Mouse (Mus musculus) embryonic stem cell, embryonic (primary cell): Measurements from ENCODE around the gene Cltc.
"Not testable (repeated sequence)": the region's sequence is repeated elsewhere in the genome, so short reads cannot be mapped to it uniquely, and the experiment has no call there.

Source experiments
- CTCF ChIA-PET, 4 experiments: fragments of 300-600 bp in 2 of 4; fragments of 350-600 bp in 2 of 4; sonication (Branson Sonifier 250); formaldehyde crosslinking; loops; one replicate each; lab custom pipeline; 2022; ENCODE audit warnings: inconsistent platforms in 2 of 4; lab: Charles Lee
- POLR2A ChIA-PET, 4 experiments: fragments of 300-600 bp in 2 of 4; fragments of 350-600 bp in 2 of 4; sonication (Branson Sonifier 250); formaldehyde crosslinking; loops; one replicate each; lab custom pipeline; 2022; ENCODE audit warnings: antibody characterized with exemption in 4 of 4, inconsistent platforms in 1 of 4; lab: Charles Lee

Gene Cltc

GRCm38 (mm10) chr11:86757480-86758371, at the start of gene Cltc:
Gene Cltc (minus strand): TSS chr11:86757565.
- POLR2A ChIA-PET, result interaction anchor here (0.6 to 8.2 kb wide), 115 partner anchors 8 to 1405 kb away, joined by 3 to 105 read pairs (median 4); partner anchors contain the start of genes Prr11 (in 3 of the 4), Ptrh2 (in 3 of the 4), Rps6kb1 (in 3 of the 4) and Ska2 (in 3 of the 4)
- CTCF ChIA-PET, result interaction anchor here in 2 of 4 experiments (0.7 to 1.2 kb wide), 4 partner anchors 20 to 135 kb away, joined by 3 to 4 read pairs (median 3); no protein-coding TSS in a partner anchor

GRCm38 (mm10) chr11:86807001-86807477, 49.7 kb upstream of the Cltc start:
- CTCF ChIA-PET, result no interaction called here
- POLR2A ChIA-PET, result interaction anchor here (0.6 to 2.6 kb wide), 8 partner anchors 12 to 263 kb away, joined by 3 to 13 read pairs (median 4); partner anchors contain the start of genes Cltc (in 1 of the 4), Rps6kb1 (in 1 of the 4) and Tubd1 (in 1 of the 4)

GRCm38 (mm10) chr11:86794161-86794560, 36.8 kb upstream of the Cltc start:
- ChIA-PET CTCF (interaction anchor here in 1 of 4 experiments (0.9 kb wide), 1 partner anchor 42 kb away, joined by 3 read pairs; no protein-coding TSS in a partner anchor), POLR2A (no interaction called here)

DNA sequence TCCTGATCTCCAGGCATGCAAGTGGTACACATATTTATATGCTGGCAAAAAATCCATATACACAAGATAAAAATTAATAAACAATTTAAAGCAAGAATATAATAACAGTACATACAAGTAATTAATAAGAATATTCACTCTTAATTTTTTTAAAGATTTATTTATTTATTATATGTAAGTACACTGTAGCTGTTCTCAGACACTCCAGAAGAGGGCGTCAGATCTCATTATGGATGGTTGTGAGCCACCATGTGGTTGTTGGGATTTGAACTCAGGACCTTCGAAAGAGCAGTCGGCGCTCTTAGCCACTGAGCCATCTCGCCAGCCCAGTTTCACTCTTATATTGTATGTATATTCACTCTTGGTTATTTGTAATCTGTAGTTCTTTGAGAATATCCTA, 30.1 kb upstream of the Cltc start:
- POLR2A ChIA-PET, result interaction anchor here in 2 of 4 experiments (1.0 to 1.7 kb wide), 5 partner anchors 13 to 50 kb away, joined by 3 to 4 read pairs (median 3); no protein-coding TSS in a partner anchor
- CTCF ChIA-PET, result interaction anchor here (0.6 to 1.5 kb wide), 5 partner anchors 28 to 1444 kb away, joined by 3 to 5 read pairs (median 3); no protein-coding TSS in a partner anchor

- ChIA-PET POLR2A (interaction anchor here in 1 of 4 experiments (1.6 kb wide), 1 partner anchor 26 kb away, joined by 3 read pairs; no protein-coding TSS in a partner anchor), CTCF (no interaction called here)
Measured at GRCm38 (mm10) chr11:86785767-86786166, 28.4 kb upstream of the Cltc start.

GRCm38 (mm10) chr11:86769884-86770283, 12.5 kb upstream of the Cltc start:
- ChIA-PET CTCF (no interaction called here), POLR2A (interaction anchor here in 2 of 4 experiments (0.7 to 3.8 kb wide), 3 partner anchors 11 to 12 kb away, joined by 3 to 16 read pairs (median 7); no protein-coding TSS in a partner anchor)

DNA sequence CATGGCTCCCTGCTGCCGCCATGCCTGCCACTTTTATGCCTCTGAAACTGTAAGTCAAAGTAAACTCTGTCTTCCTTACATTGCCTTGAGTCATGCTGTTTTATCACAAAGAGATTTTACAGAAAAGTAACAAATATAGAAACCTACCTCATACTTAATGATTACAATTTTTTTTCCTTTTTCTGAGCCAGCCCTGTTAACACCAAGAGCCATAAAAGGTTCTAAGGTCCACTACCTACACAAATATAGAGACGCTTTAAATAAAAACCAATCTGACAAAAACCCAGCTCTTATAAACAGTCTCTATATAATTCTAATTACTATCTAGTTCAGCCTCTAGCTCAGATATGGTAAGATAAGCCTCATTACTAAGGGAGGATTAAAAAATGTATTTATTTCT, 7.1 kb upstream of the Cltc start:
- ChIA-PET CTCF (no interaction called here), POLR2A (interaction anchor here in 1 of 4 experiments (1.3 kb wide), 1 partner anchor 15 kb away, joined by 3 read pairs; no protein-coding TSS in a partner anchor)

- CTCF ChIA-PET, result not testable (repeated sequence)
Measured at GRCm38 (mm10) chr11:86763127-86763526, 5.8 kb upstream of the Cltc start.

DNA sequence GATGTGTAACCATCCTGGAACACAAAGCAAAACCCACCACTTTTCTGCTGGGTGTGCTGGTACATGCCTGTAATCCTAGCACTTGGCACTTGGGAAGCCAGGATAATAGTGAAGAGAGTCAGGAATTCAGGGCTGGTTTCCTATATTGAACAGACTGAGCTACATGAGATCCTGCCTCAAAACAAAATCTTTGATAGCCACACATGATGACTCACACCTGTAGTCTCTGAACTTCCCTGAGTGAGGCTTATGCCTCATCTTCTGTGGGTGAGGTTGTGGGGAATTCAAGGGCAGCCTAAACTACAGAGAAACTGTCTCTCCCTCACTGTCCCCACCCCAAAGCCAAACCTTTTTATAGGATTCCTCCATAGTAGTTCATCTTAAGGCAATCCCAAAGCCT, 3.0 kb upstream of the Cltc start:
- POLR2A ChIA-PET, result interaction anchor here in 2 of 4 experiments (1.3 to 8.2 kb wide), 5 partner anchors 13 to 349 kb away, joined by 3 to 105 read pairs (median 6); partner anchors contain the start of genes Prr11 (in 1 of the 2) and Ska2 (in 1 of the 2)
- CTCF ChIA-PET, result no interaction called here

More at GRCm38 (mm10) chr11:86763127-86763526, 5.8 kb upstream of the Cltc start:
- POLR2A ChIA-PET, result not testable (repeated sequence)

DNA sequence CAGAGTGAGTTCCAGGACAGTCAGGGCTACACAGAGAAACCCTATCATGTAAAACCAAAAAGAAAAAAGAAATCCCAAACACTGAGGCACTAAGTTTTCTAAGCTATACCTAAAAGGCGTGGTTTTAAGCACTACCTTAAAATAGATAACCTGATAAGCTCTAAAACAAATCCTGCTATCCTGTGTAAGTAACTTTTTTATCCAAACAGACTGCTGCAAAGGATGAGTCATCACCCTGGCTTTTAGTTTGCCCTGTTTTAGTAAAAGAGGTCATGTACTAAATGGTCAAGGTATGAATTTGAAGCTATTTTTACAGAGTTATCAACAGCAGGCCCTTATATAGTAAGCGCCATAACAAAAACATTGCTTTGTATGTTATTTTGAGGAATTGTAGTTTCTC, 2.5 kb upstream of the Cltc start:
- POLR2A ChIA-PET, result interaction anchor here in 3 of 4 experiments (0.6 to 8.2 kb wide), 10 partner anchors 9 to 349 kb away, joined by 3 to 105 read pairs (median 4); partner anchors contain the start of genes Prr11 (in 1 of the 3) and Ska2 (in 1 of the 3)
- CTCF ChIA-PET, result interaction anchor here in 1 of 4 experiments (0.6 kb wide), 1 partner anchor 28 kb away, joined by 5 read pairs; no protein-coding TSS in a partner anchor

GRCm38 (mm10) chr11:86759226-86759625, 1.9 kb upstream of the Cltc start:
- CTCF ChIA-PET, result interaction anchor here in 2 of 4 experiments (0.6 to 1.2 kb wide), 2 partner anchors 22 to 29 kb away, joined by 3 to 5 read pairs; no protein-coding TSS in a partner anchor
- POLR2A ChIA-PET, result interaction anchor here (0.6 to 8.2 kb wide), 20 partner anchors 8 to 350 kb away, joined by 3 to 105 read pairs (median 5); partner anchors contain the start of genes Dhx40 (in 1 of the 4), Prr11 (in 1 of the 4), Ska2 (in 1 of the 4) and Smg8 (in 1 of the 4)

DNA sequence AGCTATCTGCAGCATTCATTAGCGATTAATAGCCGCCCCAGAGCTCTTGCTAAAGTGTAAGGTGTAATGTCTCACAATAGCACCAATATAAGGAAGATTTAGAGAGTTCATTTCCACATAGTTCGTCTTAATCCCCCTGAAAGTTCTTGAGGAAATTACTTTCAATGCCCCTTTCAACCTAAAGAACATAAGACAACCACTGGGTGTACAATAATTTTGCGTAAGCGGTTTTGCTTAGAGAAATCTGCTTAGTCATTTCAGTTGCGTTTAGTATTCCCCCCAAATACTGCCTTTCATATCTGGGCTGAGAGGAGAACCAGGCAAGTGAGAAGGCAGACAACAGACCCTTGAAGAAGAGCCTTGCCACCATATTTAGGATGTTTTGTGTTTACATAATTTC, 1.2 kb upstream of the Cltc start:
- POLR2A ChIA-PET, result interaction anchor here (0.6 to 8.2 kb wide), 80 partner anchors 9 to 1405 kb away, joined by 3 to 105 read pairs (median 5); partner anchors contain the start of genes Prr11 (in 3 of the 4), Ptrh2 (in 3 of the 4), Rps6kb1 (in 3 of the 4) and Ska2 (in 3 of the 4)
- CTCF ChIA-PET, result interaction anchor here in 2 of 4 experiments (0.7 to 1.2 kb wide), 4 partner anchors 21 to 135 kb away, joined by 3 to 4 read pairs (median 3); no protein-coding TSS in a partner anchor

GRCm38 (mm10) chr11:86757142-86757479, 254 bp downstream of the Cltc start:
- ChIA-PET CTCF (interaction anchor here in 1 of 4 experiments (0.6 to 1.1 kb wide), 2 partner anchors 21 to 79 kb away, joined by 4 read pairs; no protein-coding TSS in a partner anchor), POLR2A (interaction anchor here (0.6 to 8.2 kb wide), 85 partner anchors 8 to 1404 kb away, joined by 3 to 105 read pairs (median 4); partner anchors contain the start of genes Prr11 (in 3 of the 4), Ptrh2 (in 3 of the 4), Rps6kb1 (in 3 of the 4) and Ska2 (in 3 of the 4))

DNA sequence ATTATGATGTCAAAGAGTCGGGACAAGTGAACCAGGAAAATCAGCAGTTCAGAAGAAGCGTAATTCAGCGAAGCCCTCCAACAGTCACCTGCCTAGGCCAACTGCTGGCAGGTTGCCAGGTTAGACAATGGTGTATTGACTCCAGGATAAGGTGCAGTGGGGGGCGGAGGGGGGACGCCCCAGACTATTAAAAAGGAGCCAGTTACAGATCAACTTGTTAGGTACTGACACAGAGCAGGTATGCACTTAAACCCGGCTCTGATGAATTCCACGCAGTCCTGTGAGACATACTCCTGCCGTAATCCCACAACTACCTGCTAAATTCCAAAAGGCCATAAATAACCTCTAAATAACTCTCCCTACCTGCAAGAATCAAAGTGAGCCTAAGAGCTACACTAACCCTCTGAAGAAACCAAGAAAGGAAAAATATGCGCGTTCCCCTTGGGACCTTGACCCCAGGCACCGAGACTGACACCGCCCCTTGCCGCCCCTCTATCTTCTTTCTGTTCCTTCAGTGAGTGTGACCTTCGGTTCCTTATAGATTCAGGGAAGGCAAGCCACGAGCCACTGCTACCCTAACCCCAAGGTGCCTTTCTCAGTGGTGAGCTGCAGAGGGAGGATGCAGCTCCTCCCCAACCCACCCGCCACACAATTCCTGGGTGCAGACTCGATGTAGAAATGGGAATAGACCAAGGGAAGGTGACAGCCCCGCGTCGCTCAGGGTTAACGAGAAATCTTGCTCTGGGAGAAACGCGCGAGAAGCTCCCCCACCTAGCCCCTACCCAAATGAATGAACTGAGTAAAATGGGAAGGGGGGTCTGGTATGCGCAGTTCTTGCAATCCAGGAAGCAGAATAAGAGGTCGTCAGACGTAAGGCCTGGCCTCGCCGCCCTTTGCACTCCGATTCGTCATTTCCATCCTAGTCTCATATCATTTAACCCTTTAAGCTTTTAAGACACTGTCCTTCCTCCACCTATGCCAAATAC, 916 bp downstream of the Cltc start:
- CTCF ChIA-PET, result interaction anchor here in 1 of 4 experiments (0.6 to 1.1 kb wide), 2 partner anchors 22 to 80 kb away, joined by 4 read pairs; no protein-coding TSS in a partner anchor
- POLR2A ChIA-PET, result interaction anchor here (0.5 to 8.2 kb wide), 85 partner anchors 8 to 1403 kb away, joined by 3 to 105 read pairs (median 4); partner anchors contain the start of genes Prr11 (in 3 of the 4), Rps6kb1 (in 3 of the 4), Ska2 (in 3 of the 4) and Tubd1 (in 3 of the 4)

DNA sequence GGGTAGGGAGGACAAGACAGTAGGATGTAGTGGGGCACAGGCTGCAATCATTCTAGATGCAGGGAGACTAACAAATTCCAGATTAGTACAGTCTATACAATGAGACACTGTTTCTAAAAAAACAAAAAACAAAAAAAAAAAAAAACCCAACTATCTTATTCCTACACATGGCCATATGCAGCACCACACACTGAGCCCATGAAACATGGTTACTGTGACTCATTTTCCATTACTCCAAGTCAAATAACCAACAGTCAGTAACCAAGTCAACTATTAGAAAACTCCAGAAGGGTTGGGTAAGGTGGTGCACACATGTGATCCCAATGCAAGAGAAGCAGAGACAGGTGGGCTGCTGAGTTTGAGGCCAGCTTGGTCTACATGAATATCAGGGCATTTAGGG, 5.0 kb downstream of the Cltc start:
- ChIA-PET CTCF (no interaction called here), POLR2A (interaction anchor here in 1 of 4 experiments (5.1 to 10.5 kb wide), 2 partner anchors 6 to 13 kb away, joined by 35 to 105 read pairs; partner anchors contain the start of gene Cltc)

DNA sequence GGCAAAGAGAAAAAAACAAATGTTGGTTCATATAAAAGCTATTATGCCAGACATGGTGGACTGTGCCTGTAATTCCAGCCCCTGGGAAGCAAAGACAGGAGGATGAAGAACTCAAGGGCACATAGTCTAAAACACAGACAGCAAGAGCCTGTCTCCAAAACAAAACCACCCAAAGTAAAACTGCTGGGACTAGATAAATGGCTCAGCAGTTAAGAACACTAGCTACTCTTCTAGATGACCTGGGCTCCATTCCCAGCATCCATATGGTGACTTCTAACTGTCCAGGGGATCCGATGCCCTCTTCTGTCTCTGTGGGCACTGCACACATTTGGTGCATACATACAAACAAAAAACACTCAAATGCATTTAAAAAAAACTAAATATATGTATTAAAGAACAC, 6.4 kb downstream of the Cltc start:
- POLR2A ChIA-PET, result interaction anchor here in 2 of 4 experiments (0.6 to 10.5 kb wide), 6 partner anchors 7 to 132 kb away, joined by 3 to 105 read pairs (median 4); partner anchors contain the start of gene Cltc (in 1 of the 2)

More for the DNA sequence above, 6.4 kb downstream of the Cltc start:
- CTCF ChIA-PET, result no interaction called here
